Mouse (Mus musculus): Measurements from ENCODE around the gene Dusp1.

Gene Dusp1

DNA sequence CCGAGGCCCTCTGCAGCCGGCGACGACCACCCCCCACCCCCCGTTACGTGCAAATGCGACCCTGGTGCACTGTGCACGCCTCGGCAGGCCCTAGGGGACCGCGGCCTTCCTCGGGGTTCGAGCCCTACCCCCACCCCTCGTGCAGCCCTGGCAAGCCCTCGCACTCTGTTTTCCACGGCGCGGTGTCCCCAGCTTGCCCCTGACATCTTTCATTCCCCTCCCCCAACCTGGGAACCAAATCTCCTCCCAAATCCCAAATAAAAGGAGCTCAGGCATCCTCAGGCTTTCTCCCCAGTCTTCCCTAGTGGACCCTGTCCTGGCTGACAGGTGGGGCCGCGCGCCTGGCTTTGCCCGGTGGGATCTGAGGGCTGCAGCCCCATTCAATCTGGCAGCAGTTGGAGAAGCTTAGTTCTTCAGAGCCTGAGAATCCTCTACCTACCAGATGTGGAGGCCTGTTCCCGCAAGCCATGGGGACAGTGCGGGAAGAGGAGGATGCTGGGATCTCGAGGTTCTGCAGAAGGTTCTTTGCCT is at the start of gene Dusp1:
Gene Dusp1 (minus strand): TSS at position 478 of the 531 bp plus-strand sequence.
- no peak for DNase-seq (ENCODE audit: extremely low read depth, low read depth, low spot score)

DNA sequence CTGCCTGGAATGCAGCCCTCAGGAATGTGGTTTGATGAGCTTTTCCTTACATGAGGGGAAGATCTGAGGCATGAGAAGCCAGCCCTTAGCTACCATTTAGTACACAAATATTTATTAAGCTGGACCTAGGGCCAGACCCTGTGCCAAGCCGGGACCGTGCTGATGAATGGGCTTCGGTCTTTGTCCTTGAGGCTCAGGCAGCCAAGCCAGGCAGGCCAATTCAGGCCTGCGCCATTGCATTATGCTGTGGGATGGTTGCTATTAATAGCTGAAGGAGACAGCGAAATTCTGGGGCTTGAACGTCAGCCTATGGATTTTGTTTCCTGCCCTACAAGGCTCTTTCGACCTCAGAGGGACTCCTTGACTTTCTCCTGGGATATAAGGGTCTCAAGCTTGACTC is 49.4 kb upstream of the Dusp1 start:
- DNase-seq (ENCODE audit: extremely low read depth, low read depth, low spot score) = no peak

DNA sequence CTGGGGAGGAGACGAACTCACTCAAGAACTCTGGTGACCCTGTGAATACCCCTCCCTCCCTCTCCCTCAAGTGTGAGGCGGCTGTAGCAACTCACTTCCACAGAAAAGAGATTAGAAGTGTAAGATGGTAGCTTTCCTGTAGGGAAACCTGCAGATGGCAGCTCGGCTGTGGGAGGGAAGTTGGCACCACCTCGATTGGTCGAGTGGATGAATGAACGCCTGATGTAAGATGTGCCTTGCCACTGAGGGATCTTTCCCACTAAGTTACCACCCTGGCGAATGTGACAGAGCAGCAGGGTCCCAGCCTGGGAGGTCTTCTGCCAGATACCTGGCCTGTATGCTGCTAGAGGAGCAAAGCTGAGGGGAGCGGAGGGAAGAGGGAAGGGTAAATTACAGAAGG is 47.9 kb upstream of the Dusp1 start:
- no peak for DNase-seq (ENCODE audit: extremely low read depth, low read depth, low spot score)

DNA sequence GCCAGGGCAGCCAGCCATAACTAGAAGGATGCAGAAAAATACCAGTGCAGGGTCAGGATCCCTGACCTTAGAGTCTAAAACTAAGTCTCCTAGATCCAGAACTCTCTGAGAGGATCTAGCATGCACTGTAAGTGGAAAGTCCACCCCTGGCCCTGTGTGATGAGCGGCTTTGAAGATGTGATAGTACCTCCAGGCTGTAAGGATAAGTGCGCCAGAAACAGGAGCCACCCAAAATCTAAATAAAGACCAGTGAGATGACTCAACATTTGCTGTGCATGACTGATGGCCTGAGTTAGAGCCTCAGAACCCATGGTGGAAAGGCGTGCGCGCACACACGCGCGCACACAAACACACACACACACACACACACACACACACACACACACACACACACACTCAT is 46.9 kb upstream of the Dusp1 start:
- DNase-seq (ENCODE audit: extremely low read depth, low read depth, low spot score) = no peak

DNA sequence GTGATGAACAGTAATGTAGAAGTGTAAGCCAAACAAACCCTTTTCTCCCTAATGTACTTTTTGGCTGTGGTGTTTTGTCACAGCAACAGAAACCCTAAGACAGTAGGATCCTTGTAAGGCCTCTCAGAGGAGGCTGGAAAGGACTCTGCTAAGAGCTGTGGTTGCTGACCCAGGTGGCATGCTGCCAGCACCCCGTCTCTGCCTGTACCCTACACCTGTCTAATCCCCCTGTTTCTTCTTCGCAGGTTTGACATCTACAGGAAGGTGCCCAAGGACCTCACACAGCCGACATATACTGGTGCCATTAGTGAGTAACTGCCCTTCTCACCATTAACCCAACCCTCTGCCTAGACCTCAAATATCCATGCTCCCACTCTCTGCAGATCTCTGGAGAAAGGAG is 46.4 kb upstream of the Dusp1 start:
- no peak for DNase-seq (ENCODE audit: extremely low read depth, low read depth, low spot score)

DNA sequence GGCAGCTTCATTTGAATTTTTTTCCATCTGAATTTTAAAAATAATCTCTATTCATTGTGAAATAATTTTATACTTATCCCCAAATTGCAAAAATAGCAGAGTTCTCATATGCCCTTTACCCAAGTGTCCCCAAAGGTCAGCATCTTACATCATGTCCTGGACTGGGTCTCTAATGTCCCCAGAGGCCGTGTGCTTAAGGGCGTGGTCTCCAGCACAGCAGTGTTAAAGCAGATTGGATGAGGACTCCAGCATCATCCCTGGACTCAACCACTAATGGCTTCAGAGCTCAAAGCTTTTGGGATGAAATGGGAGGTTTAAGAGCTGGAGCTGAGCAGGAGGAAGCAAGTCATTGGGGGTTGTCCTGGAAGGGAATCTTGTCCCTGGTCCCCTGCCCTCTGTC is 44.6 kb upstream of the Dusp1 start:
- no peak for DNase-seq (ENCODE audit: extremely low read depth, low read depth, low spot score)

DNA sequence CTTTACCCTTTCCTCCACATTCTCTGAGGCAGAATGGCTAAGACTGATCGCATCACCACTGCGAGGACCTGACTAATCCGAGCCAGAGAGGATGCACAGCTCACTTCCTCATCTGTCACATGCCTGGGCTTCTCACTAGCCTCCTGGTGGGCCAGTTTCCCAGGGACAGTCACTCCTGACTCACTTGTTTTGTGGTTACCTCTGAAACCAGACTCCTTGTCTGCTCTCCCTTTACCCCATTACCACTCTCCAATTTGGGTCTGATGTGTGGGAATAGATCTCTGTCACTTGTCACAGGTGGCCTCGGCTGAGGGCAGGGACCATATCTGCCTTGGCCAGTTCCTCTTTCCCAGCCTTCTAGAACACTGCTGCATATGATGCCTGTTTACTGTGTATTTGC is 43.7 kb upstream of the Dusp1 start:
- no peak for DNase-seq (ENCODE audit: extremely low read depth, low read depth, low spot score)

DNA sequence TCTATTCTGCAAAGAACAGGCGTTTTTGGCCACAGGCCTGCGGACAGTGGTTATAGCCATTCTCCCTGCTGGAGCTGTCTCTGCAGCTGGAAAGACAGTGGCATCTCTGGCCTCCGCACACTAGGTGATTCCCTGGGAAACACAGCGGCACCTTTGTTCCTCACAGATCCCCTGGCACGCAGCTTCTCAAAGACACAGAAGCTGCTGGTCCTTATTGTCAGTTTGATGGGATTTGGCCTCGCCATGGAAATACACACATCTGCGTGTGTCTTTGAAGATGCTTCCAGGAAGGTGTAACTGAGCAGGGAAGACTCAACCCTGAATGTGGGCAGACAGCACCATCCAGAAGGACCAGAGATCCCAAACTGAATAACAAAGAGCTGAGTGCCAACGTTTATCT is 41.4 kb upstream of the Dusp1 start:
- DNase-seq (ENCODE audit: extremely low read depth, low read depth, low spot score) = no peak

DNA sequence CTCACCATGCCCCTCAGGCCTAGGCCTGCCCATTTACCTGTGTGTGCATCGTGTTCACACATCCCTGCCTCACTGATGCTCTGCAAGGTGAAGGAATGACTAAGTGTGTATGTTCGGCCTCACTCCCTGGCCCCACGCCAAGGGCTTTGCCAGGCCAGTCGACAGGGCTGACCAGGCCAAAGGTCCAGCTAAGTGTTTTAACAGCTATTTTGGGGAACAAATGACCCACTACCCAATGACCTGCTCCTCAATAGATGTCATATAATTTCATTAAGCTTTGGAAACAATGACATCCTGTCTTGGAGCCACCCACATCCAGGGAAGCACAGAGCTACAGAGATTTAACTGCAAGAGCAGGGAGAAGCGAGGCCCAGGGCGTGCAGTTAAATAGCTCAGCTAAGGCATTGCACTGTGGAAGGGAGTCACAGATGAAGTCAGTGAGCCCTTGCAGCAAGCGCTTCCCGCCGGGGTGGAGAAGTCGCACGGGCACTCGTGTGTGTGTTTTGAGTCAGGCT is 40.5 kb upstream of the Dusp1 start:
- DNase-seq (ENCODE audit: extremely low read depth, low read depth, low spot score) = no peak

DNA sequence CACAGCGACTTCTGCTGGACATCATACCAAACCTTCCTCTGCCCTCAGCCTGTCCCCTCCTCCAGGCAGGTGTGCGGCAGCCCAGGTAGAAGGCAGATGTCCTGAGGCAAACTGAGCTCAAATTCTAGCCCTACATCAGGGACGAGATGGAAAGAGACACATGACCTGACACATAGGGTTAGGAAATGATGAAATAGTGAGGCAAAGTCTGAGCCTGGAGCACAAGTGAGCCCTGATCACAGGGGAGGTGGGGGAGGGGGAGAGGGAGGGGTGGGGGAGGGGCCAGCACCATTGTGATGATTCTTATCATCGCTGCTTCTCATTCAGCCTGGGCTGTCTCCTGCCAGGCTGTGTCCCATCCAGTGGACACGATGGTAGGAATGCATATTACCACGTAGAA is 40.0 kb upstream of the Dusp1 start:
- DNase-seq (ENCODE audit: extremely low read depth, low read depth, low spot score) = no peak

DNA sequence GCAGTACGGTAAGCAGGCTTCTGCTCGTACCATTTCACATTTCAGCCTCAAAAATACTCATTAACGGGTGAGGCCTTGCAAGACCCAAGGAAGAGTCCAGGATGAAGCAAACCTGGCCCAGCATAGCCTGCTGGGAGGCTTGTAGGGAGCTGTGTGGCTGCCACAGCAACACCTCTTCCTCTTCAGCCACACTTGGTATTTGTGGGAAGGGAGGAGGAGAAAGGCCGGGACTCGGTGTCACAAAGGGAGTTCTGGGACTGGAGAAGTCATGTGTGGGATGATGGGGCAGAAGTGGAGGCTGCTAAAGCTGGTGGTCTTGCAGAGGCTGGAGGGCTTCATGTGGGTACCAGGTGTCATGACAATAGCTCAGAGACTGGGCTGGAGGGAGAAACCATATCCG is 39.6 kb upstream of the Dusp1 start:
- DNase-seq (ENCODE audit: extremely low read depth, low read depth, low spot score) = no peak

DNA sequence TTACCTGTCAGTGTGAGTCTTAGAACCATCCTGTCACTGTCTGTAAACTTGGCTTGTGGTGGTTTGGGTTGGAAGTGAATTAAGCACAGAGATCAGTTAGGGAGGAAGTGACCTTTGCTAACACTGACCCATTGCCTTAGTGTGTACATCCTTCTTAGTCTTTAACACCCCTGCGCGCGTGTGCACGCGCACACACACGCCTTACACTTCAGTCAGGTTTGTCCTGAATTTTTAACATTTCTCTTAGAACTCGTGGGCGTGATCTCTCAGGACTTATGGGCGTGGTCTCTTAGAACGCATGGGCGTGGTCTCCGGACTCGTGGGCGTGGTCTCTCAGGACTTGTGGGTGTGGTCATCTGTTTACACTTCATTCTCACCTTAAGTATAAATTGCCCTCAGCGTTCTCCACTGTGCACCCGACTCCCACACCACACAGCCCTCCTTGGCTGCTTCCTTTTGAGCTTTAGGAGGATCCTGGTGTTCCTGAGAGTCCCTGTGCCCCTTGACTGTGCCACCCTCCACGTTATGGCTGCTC is 39.1 kb upstream of the Dusp1 start:
- no peak for DNase-seq (ENCODE audit: extremely low read depth, low read depth, low spot score)

DNA sequence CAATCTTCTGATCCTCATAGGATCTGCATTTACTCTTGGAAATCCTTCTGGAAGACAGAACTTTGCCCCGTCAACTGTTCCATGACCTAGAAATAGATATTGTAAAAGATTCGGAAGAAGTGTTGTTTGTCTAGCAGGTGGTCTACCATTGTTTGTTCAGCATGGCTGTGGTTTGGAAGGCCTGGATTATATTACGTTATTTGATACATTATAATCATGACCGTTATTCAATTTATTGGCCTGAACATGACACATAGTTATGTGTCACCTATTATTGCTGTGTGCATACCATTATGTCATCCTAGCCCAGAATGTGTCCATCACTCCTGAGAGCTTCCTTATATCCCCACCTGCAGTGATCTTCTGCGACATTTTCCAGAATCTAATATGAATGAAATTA is 36.9 kb upstream of the Dusp1 start:
- DNase-seq (ENCODE audit: extremely low read depth, low read depth, low spot score) = no peak

DNA sequence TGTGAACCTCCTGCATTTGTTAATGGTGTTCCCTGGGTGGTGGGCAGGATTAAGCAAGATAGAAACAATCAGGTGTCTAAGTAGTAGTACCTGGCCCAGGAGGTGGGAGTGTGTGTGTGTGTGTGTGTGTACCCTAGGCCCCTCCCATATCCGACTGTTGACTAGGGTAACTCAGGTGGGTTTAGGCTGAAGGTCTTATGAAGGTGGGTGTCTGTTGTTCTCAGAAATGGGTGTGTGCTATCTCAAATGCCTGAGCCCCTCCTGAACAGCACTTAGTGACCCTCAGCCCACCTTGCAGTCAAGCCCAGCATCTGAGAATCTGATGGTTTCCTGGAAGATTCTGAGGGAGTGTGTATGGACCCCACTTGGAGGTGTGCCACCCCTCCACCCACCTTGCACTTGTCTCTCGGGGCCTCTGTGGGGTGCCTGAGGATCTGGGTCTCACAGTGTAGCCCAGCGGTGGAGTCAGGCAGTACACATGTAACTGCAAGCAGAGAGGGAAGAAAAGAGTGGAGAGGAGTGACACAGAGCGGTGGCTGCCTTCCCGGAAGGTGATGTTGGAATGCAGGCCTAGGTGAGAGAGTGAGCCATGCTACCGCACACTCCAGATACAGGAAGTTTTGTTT is 35.0 kb upstream of the Dusp1 start:
- DNase-seq (ENCODE audit: extremely low read depth, low read depth, low spot score) = no peak

DNA sequence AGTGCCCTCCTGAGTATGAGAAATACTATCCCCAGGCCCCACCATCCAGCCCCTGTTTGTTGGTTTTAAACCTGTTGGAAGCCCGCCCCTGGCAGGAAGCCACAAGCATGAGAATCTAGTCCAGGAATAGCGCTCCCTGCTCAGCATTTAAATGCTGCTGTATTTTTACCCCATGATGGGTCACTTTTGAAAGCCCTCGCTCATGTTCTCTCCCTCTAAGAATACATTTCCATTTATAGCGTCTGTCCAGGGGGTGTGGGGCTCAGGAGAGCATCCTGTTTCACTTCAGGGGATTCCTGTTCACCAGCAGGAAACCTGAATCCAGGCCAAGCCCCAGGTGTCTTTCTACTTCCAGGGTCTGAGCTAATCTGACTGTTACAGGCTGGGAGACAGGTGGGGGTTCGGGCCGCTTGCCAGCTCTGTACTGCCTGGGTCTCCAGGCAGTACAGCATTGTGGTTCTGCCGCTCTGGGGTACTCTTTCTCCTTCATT is 34.3 kb upstream of the Dusp1 start:
- DNase-seq (ENCODE audit: extremely low read depth, low read depth, low spot score) = no peak

DNA sequence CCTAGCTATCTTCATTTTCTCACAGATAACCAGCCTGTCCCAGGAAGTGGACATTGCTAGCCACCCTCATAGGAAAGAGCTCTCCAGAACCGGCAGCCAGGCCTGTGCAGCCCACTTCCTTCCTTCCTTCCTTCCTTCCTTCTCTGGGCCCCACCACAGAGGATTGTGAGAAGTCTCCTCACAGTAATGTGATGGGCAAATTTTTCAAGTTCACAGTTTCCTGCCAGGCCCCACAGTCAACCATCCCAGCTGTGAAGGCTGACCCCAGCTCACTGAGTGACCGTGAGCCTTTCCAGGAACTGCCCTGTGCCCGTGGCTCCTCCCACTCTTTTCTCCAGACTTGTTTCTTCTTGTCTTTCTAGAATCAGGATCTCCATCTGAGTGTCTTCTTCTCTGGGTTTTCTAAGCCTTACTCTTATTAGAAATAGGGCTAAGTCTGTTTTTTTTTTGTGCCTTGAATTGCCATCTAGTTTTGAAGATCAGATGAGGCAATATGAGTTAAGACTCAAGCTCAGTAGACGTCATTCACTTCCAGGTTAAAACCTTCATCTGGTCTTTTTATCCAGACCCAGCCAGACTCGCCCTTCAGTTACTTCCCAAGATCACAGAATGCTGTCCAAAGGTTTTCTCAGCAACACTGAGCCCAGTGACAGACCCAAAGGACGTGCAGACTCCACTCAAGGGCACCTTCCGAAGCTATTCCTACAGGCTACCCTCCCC is 33.7 kb upstream of the Dusp1 start:
- DNase-seq (ENCODE audit: extremely low read depth, low read depth, low spot score) = no peak

DNA sequence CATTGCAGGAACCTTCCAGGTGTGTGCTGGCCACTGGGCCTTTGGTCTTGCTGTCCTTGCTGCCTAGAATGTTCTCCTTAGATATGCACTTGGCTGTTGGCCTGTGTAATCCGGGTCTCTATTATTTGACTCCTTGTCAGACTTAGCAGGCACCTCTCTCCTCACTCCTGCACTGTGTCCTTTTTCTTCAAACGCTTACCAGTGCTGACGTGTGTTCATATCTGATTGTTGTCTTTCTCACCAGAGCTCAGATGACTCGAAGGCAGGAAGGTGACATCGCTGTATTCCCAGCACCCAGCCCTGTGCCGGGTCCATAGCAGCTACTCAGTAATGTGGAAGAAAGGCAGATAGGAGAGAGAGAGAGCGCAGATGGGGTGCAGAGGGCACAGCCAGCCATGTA is 33.0 kb upstream of the Dusp1 start:
- DNase-seq (ENCODE audit: extremely low read depth, low read depth, low spot score) = no peak

DNA sequence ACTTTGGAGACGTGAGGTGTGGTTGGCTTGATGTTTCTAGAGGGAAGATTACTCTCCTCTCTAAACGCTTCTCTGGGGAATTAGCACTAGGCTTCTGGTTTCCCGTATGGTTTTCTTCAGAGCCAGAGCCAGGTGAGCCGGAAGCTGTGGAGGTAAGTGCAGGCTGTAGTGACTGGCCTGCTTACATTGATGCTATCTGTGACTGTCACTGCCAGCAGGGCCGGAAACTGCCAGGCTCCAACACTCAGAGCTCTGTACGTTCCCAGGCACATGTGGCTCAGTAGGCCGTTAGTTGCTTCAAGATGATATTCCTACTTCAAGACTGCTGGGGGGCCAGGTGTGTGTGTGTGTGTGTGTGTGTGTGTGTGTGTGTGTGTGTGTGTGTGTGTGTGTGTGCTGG is 32.2 kb upstream of the Dusp1 start:
- DNase-seq (ENCODE audit: extremely low read depth, low read depth, low spot score) = no peak

DNA sequence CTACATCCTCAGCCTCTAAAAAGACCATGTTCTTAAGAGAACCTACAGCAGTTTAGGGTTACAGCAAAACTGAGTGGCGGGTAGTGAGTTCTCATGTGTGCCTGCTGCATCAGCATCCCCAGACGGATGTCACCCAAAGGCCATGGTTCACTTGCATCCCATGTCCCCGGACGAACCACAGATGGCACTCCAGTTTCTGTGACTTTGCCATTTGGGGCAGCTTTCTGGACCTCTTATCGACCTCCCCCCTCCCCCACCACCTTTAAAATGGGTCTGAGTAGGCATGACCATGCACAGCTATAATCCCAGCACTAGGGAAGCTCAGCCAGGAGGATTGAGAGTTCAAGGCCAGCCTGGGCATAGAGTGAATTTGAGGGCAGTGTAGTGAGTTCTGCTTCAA is 31.3 kb upstream of the Dusp1 start:
- DNase-seq (ENCODE audit: extremely low read depth, low read depth, low spot score) = no peak

DNA sequence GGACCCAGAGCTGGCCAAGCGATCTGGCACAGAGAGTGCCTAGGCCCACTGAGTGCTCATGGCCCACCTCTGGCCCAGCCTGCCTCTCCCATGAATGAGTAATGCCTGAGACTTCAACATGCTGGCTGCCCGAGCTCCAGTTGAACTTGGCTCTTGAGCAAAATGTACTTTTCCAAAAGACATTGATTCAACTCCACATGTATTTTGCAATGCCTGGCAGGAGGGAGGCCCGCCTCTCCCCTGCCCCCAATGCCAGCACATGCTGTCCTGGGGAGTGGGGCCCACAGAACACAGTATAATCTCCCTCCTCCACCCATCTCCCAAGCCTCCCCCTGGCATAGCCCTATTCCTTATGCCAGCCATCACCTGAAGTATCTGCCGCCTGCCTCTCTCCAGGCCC is 30.6 kb upstream of the Dusp1 start:
- peak; percentile 49 for DNase-seq (ENCODE audit: extremely low read depth, low read depth, low spot score)

DNA sequence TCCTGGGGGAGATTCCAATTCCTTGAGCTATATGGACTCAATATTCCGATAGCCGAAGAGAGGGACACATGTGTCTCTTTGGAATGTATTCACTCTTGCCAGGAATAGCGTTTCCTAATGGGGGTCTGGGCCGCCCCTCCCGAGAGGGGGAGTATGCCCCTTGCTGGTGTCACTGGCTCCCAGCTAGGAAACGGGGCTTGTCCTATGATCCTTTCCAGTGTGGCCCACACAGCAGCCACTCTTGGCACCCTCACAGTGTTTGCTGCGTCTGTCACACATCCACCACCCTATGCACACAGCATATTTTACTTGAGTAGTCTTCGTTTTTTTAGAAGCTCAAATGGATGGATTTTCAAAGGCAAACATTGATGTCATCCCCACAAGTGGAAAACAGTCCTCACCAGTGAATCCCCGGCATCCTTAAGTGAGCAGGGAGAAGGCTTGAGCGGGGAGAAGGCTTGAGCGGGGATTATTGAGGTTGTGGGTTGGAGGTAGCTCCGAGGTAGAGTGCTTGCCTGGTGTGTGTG is 26.1 kb upstream of the Dusp1 start:
- DNase-seq (ENCODE audit: extremely low read depth, low read depth, low spot score) = no peak
